Mouse (Mus musculus) skeletal muscle tissue, postnatal 0 days (tissue): ENCODE data around the gene Spata4. TPM values are rescaled to one million over a fixed set of nuclear protein-coding genes. Genes with fewer than 3 reads are reported as not detected.

ENCODE experiments used
- polyA plus RNA-seq: library from polyadenylated mRNA; unstranded; fragments of >200 nt; fragmentation: Nextera tagmentation; extraction: Ambion mirVana; gene quantifications from 2 replicates; pipeline ENCODE4 v1.2.1, GENCODE M21; 2015

Spata4 gene
- polyA plus RNA-seq, result not detected in 2 replicates

GRCm38 (mm10) chr8:54600671-54601251 is at the start of gene Spata4:
Gene Spata4, plus strand, starts transcription at chr8:54600781.

Other genes with a start within 250 kb of the Spata4 start
- 75.4 and 88.0 TPM in 2 replicates for gene Asb5, start 71.2 kb upstream of the Spata4 start, polyA plus RNA-seq
- 43.0 and 44.2 TPM in 2 replicates for gene Spcs3, start 70.8 kb upstream of the Spata4 start, polyA plus RNA-seq